Mouse (Mus musculus): Measurements from ENCODE around the gene Gal3st3.

DNA sequence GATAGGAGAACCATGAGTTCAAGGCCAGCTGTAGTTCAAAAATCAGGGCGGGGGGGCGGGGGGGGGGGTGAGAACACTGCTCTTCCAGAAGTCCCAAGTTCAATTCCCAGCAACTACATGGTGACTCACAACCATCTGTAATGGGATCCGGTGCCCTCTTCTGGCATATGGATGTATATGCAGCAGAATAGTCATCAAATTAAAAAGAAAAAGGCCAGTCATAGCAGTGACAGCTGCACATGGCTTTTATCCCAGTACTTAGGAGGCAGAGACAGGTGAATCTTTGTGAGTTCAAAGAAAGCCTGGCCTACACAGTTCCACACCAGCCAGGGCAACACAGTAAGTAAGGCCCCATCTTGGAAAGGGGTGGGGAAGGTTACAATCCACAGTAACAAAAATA is 21.0 kb upstream of the Gal3st3 start:
- TF ChIP-seq CTCF (IDR thresholded peaks at IDR 0.05; ENCODE audit: low read depth) = peak; percentile 39; the same call in 1 of the 2 replicates
- no peak for TF ChIP-seq EP300 (IDR thresholded peaks at IDR 0.05; ENCODE audit: low read depth)

Data from liver, embryonic 14.5 days (tissue).